ENCODE assay signal across 10 mouse cellular contexts in genomic region chr4:136028132-136028564, GRCm38 (mm10). TPM values are rescaled to one million over a fixed set of nuclear protein-coding genes. Genes with fewer than 3 reads are reported as not detected.
A peak's percentile ranks its signal among the peaks of the same experiment; 100 is the strongest.
DNase-seq lines count a peak whose midpoint lies in the region; ATAC-seq and TF ChIP-seq lines count a peak whose summit lies in the region.
"Had no signal": no experiment of that assay in that cellular context is flagged by ENCODE, and none has a peak within 500 bp of the region (broad histone marks: within the 10 kb centered on the region; RNA-seq: fewer than 3 reads in every experiment).

No protein-coding gene starts in this region.

- no peak overlapping the region for H3K9ac ChIP-seq in forebrain, embryonic 11.5 days (ENCODE audit: low read length)
- H3K9ac ChIP-seq: lung, embryonic 14.5 days had no signal

- H3K27me3 ChIP-seq in forebrain, embryonic 11.5 days (ENCODE audit: control insufficient read depth, insufficient read depth, low read length), result no peaks in the 10 kb centered on the region

- H3K36me3 ChIP-seq in forebrain, embryonic 11.5 days (ENCODE audit: control insufficient read depth, insufficient read depth, low read length), result no peaks in the 10 kb centered on the region

- no peaks in the 10 kb centered on the region for H3K9me3 ChIP-seq in forebrain, embryonic 11.5 days (ENCODE audit: control insufficient read depth, low read length)

- peaks cover 5% of the 10 kb centered on the region for H3K4me1 ChIP-seq in embryonic fibroblast, embryonic 13.5 days (ENCODE audit: control insufficient read depth, insufficient read depth, low read length)
- peaks cover 6% of the 10 kb centered on the region; the same call in 1 of the 2 replicates for H3K4me1 ChIP-seq in forebrain, embryonic 11.5 days (replicated peaks; ENCODE audit: control insufficient read depth, insufficient read depth, low read length)

- ATAC-seq in megakaryocyte progenitor cell, adult 5-6 weeks (replicated peaks; ENCODE audit: poor library complexity), result peak; percentile 30
- ATAC-seq in forebrain, embryonic 11.5 days (replicated peaks; ENCODE audit: low FRiP score), result no peak

- DNase-seq in spleen, adult 18-20 months, result peak; percentile 30 to 49
- no peak for DNase-seq in spleen, adult 12 weeks (ENCODE audit: low spot score)
- DNase-seq in right cerebral cortex, postnatal 14 days, result no peak
- no peak for DNase-seq in forebrain, embryonic 11.5 days (ENCODE audit: low spot score)
- DNase-seq in embryo, embryonic 11 days, result no peak
- DNase-seq: heart, postnatal 10 days; lung, embryonic 14.5 days; right cerebral cortex, postnatal 25 days had no signal

- no peak for TF ChIP-seq POLR2A in embryonic fibroblast, embryonic 13.5 days (IDR thresholded peaks at IDR 0.05; ENCODE audit: low read depth, low read length)

- peak overlapping the region; percentile 82 for H3K27ac ChIP-seq in embryonic fibroblast, embryonic 13.5 days (ENCODE audit: insufficient read depth, low read length)
- no peak overlapping the region for H3K27ac ChIP-seq in forebrain, embryonic 11.5 days (ENCODE audit: low read depth, low read length)

- no peak overlapping the region for H3K4me3 ChIP-seq in embryonic fibroblast, embryonic 13.5 days (ENCODE audit: insufficient read depth, low read length)
- no peak overlapping the region for H3K4me3 ChIP-seq in forebrain, embryonic 11.5 days (ENCODE audit: low read depth, low read length)

- H3K4me2 ChIP-seq in forebrain, embryonic 11.5 days (ENCODE audit: low read depth, low read length, severe bottlenecking), result no peak overlapping the region
- H3K4me2 ChIP-seq: lung, embryonic 14.5 days had no signal

- no peak for TF ChIP-seq CTCF in embryonic fibroblast, embryonic 13.5 days (IDR thresholded peaks at IDR 0.05; ENCODE audit: borderline replicate concordance, insufficient read depth, low read length)

- 87% methylated on average over 19 of the region's 19 CpGs for WGBS in forebrain, embryonic 11.5 days

RNA-seq across cellular contexts. Expression of gene Eloa, which starts 6.6 kb away (rescaled TPM):
- polyA plus RNA-seq in embryonic fibroblast, embryonic 13.5 days (2011; ENCODE audit: insufficient read length, low read depth, missing spikeins), result 39.8 and 43.8 TPM in 2 replicates
- 55.2 and 58.2 TPM in 2 replicates for total RNA-seq in megakaryocyte progenitor cell, adult 5-6 weeks (2015)
- 50.3 and 56.8 TPM in 2 replicates for total RNA-seq in megakaryocyte progenitor cell, adult 5-6 weeks (2017)
- 41.0 and 43.9 TPM in 2 replicates for polyA plus RNA-seq in forebrain, embryonic 11.5 days (2014; fragmentation: Nextera tagmentation; extraction: Ambion mirVana)

RNA-seq across cellular contexts. Expression of gene Rpl11, which starts 25.1 kb away (rescaled TPM):
- polyA plus RNA-seq in embryonic fibroblast, embryonic 13.5 days (2011; ENCODE audit: insufficient read length, low read depth, missing spikeins), result 1,040 and 1,174 TPM in 2 replicates
- 1,572 and 1,580 TPM in 2 replicates for total RNA-seq in megakaryocyte progenitor cell, adult 5-6 weeks (2015)
- total RNA-seq in megakaryocyte progenitor cell, adult 5-6 weeks (2017), result 841 and 996 TPM in 2 replicates
- polyA plus RNA-seq in forebrain, embryonic 11.5 days (2014; fragmentation: Nextera tagmentation; extraction: Ambion mirVana), result 388 and 392 TPM in 2 replicates

RNA-seq across cellular contexts. Expression of gene Pithd1, which starts 41.1 kb away (rescaled TPM):
- polyA plus RNA-seq in embryonic fibroblast, embryonic 13.5 days (2011; ENCODE audit: insufficient read length, low read depth, missing spikeins), result 17.5 and 22.1 TPM in 2 replicates
- total RNA-seq in megakaryocyte progenitor cell, adult 5-6 weeks (2015), result 19.8 and 22.7 TPM in 2 replicates
- total RNA-seq in megakaryocyte progenitor cell, adult 5-6 weeks (2017), result 18.3 and 31.5 TPM in 2 replicates
- 64.9 and 67.6 TPM in 2 replicates for polyA plus RNA-seq in forebrain, embryonic 11.5 days (2014; fragmentation: Nextera tagmentation; extraction: Ambion mirVana)

RNA-seq across cellular contexts. Expression of gene Lypla2, which starts 55.7 kb away (rescaled TPM):
- polyA plus RNA-seq in embryonic fibroblast, embryonic 13.5 days (2011; ENCODE audit: insufficient read length, low read depth, missing spikeins), result 31.6 and 35.5 TPM in 2 replicates
- total RNA-seq in megakaryocyte progenitor cell, adult 5-6 weeks (2015), result 37.2 and 42.6 TPM in 2 replicates
- total RNA-seq in megakaryocyte progenitor cell, adult 5-6 weeks (2017), result 15.7 and 21.9 TPM in 2 replicates
- 169 and 178 TPM in 2 replicates for polyA plus RNA-seq in forebrain, embryonic 11.5 days (2014; fragmentation: Nextera tagmentation; extraction: Ambion mirVana)

Comparison
In these comparisons a context has a peak if more than half of its experiments do, and no peak if none do; other contexts are left out.
1. DNase-seq: peak in spleen, adult 18-20 months (2 of 2); none in spleen, adult 12 weeks (single experiment), right cerebral cortex, postnatal 14 days (single experiment), forebrain, embryonic 11.5 days (single experiment) and embryo, embryonic 11 days (single experiment).